Mouse (Mus musculus) myocyte (in vitro differentiated cells): ENCODE measurements at regions not wholly inside any gene's neighbourhood (a gene's known extent, or its start where the extent isn't known, plus 50 kb on each side); places are given as distances from the start of the nearest gene placed in this dataset.

Source experiments
- H3K27me3 ChIP-seq: one replicate; pipeline ENCODE4 v1.6.1; 2011; ENCODE audit not compliant: control insufficient read depth, insufficient read depth, insufficient read length
- H3K36me3 ChIP-seq: one replicate; pipeline ENCODE4 v1.6.1; 2011; ENCODE audit not compliant: control insufficient read depth, insufficient read depth
- H3K4me2 ChIP-seq: one replicate; pipeline ENCODE4 v1.6.1; 2011; ENCODE audit warnings: low read depth, control low read depth
- H3K4me3 ChIP-seq: one replicate; pipeline ENCODE4 v1.5.1; 2011; ENCODE audit warnings: mild to moderate bottlenecking, control low read depth, moderate library complexity
- H3K79me2 ChIP-seq: one replicate; pipeline ENCODE4 v1.6.1; 2011; ENCODE audit not compliant: control insufficient read depth, insufficient read depth
- H3ac ChIP-seq: one replicate; pipeline ENCODE4 v1.6.1; 2011; ENCODE audit not compliant: control insufficient read depth, insufficient read length
- CEBPB ChIP-seq: IDR thresholded peaks from 2 replicates; pipeline ENCODE4 v1.6.1; 2011; ENCODE audit warnings: mild to moderate bottlenecking, moderate library complexity; ENCODE audit not compliant: poor library complexity, insufficient read depth, severe bottlenecking
- E2F4 ChIP-seq: IDR thresholded peaks from one replicate; pipeline ENCODE4 v1.6.1; 2011; ENCODE audit warnings: mild to moderate bottlenecking, control low read depth, moderate library complexity; ENCODE audit not compliant: insufficient read depth
- MAX ChIP-seq: IDR thresholded peaks from one replicate; pipeline ENCODE4 v1.6.1; 2011; ENCODE audit warnings: low read depth, mild to moderate bottlenecking, control low read depth
- MYOD1 ChIP-seq, 3 experiments: IDR thresholded peaks; one replicate each; pipeline ENCODE4 v1.6.1; 2011; ENCODE audit warnings: control low read depth in 2 of 3, low read depth in 2 of 3, mild to moderate bottlenecking in 2 of 3, moderate library complexity in 1 of 3; ENCODE audit not compliant: insufficient read length in 2 of 3, control insufficient read depth in 1 of 3
- MYOG ChIP-seq, 3 experiments: IDR thresholded peaks; one replicate each; pipeline ENCODE4 v1.6.1; 2011; ENCODE audit warnings: control low read depth in 2 of 3, low read depth in 2 of 3, mild to moderate bottlenecking in 2 of 3; ENCODE audit not compliant: insufficient read length in 2 of 3, control insufficient read depth in 1 of 3, insufficient read depth in 1 of 3
- POLR2A ChIP-seq: IDR thresholded peaks from one replicate; pipeline ENCODE4 v1.6.1; 2011; ENCODE audit warnings: low read depth, mild to moderate bottlenecking, control low read depth, moderate library complexity; ENCODE audit not compliant: insufficient read length
- POLR2AphosphoS2 ChIP-seq: IDR thresholded peaks from one replicate; pipeline ENCODE4 v1.6.1; 2011; ENCODE audit warnings: low read depth, control low read depth; ENCODE audit not compliant: insufficient read length
- REST ChIP-seq: IDR thresholded peaks from one replicate; pipeline ENCODE4 v1.6.1; 2011; ENCODE audit warnings: mild to moderate bottlenecking, control low read depth, moderate library complexity; ENCODE audit not compliant: insufficient read depth, insufficient read length
- SRF ChIP-seq: IDR thresholded peaks from one replicate; pipeline ENCODE4 v1.6.1; 2011; ENCODE audit warnings: low read depth; ENCODE audit not compliant: control insufficient read depth, insufficient read length
- TCF12 ChIP-seq: IDR thresholded peaks from one replicate; pipeline ENCODE4 v1.6.1; 2011; ENCODE audit warnings: mild to moderate bottlenecking, control low read depth; ENCODE audit not compliant: poor library complexity, insufficient read depth, severe bottlenecking
- TCF3 ChIP-seq: IDR thresholded peaks from one replicate; pipeline ENCODE4 v1.6.1; 2011; ENCODE audit warnings: low read depth, control low read depth; ENCODE audit not compliant: insufficient read length
- USF1 ChIP-seq: IDR thresholded peaks from one replicate; pipeline ENCODE4 v1.6.1; 2011; ENCODE audit warnings: low read depth, mild to moderate bottlenecking, control low read depth, moderate library complexity

DNA sequence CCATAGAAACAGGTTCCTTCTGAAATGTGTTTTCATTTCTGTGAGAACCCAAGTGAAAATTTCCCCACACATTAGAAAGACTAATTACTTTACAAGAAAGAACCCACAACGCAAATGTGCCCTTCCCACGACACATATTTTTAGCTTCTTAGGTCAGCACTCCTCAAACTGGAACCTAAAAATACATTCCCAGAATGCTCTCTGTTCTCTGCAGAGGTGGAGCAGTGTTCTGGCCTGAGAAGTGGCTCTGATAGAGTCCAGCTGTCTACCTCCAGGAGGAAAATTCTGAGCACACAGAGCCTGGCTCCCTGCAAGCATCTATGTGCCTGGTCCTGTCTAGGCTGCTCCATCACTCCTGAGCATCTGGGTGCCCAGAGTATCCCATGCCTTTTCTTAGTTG, 184.3 kb upstream of the BB014433 start:
- Histone ChIP-seq H3K27me3 (no peaks in the 10 kb centered on the region), H3K4me3 (no peak overlapping the region), H3K36me3 (no peaks in the 10 kb centered on the region), H3K4me2 (no peak overlapping the region), H3ac (no peak overlapping the region), H3K79me2 (no peaks in the 10 kb centered on the region)
- no peak for TF ChIP-seq MAX
- no peak for TF ChIP-seq CEBPB
- no peak for TF ChIP-seq POLR2A
- no peak for TF ChIP-seq SRF
- no peak for TF ChIP-seq MYOG (IDR thresholded peaks at IDR 0.05; ENCODE audit: control insufficient read depth in 1 of 3, insufficient read depth in 1 of 3, insufficient read length in 2 of 3, low read depth in 2 of 3)
- no peak for TF ChIP-seq TCF3
- TF ChIP-seq E2F4 = no peak

DNA sequence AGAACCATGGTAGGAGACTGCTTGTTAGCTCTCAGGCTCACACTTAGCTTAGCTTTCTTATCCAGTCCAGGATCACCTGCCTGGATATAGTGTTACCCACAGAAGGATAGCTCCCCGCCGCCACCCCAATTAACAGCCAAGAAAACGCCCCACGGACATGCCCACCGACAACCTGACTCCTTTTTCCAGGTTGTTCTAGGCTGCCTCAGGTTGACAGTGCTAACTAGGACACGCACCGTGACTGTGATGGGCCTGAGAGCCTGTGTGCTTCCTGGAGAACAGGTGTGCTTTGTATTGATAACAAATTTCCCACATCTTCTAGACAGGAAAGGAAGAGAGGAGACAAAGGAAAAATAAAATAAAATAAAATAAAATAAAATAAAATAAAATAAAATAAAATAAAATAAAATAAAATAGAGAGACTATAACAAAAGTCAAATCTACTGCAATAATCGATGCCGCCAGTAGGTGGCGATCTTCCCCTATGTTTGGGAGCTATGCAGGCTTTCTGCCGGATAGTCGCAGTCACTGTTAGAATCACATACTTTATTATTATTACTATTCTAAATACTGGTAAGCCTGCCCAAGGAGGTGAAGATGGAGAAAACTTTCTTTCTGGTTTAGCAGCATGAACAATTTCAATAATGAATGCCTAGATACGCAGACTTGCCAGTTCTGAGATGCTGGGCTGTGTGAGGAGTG, 175.5 kb upstream of the BB014433 start:
- no peaks in the 10 kb centered on the region for H3K27me3 ChIP-seq
- no peaks in the 10 kb centered on the region for H3K36me3 ChIP-seq
- no peak overlapping the region for H3K4me2 ChIP-seq
- TF ChIP-seq CEBPB (no peak), TCF3 (no peak), POLR2AphosphoS2 (no peak), USF1 (no peak), REST (no peak), MYOD1 (IDR thresholded peaks at IDR 0.05; ENCODE audit: control insufficient read depth in 1 of 3, insufficient read length in 2 of 3, low read depth in 2 of 3) (no peak), MYOG (IDR thresholded peaks at IDR 0.05; ENCODE audit: control insufficient read depth in 1 of 3, insufficient read depth in 1 of 3, insufficient read length in 2 of 3, low read depth in 2 of 3) (no peak), SRF (no peak), TCF12 (no peak), MAX (no peak), E2F4 (no peak), POLR2A (no peak)
- H3K4me3 ChIP-seq = no peak overlapping the region
- no peaks in the 10 kb centered on the region for H3K79me2 ChIP-seq
- no peak overlapping the region for H3ac ChIP-seq

DNA sequence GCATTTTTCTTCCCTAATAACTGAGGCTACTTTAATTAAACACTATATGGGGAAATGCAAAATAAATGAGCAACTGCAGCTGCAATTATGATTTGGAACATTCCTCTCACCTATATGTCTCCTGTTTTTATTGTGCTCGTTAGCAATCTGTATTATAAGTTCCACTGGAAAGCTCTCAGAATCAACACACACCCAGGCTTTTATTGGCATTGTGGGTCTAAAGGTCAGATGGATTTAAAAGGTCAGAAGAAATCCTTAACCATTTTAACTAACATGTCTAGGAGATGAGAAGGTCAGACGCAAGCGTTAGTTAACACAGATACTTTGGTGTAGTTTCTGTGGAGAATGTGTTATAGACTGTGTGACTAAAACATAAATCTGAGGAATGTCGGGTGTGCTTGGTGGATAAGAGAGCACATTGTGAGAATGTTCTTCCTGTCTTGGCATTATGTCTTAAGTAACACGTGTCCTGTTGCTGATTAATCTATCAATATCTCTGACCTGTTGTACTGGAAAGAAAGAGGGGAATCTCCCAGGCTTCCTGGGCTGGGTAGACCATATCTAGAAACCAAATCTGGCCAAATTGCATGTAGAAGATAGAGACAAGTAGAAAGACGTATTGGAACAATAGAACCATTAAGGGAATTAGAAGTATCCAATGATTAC, 164.1 kb upstream of the BB014433 start:
- Histone ChIP-seq H3K79me2 (no peaks in the 10 kb centered on the region), H3ac (no peak overlapping the region), H3K4me2 (no peak overlapping the region), H3K36me3 (no peaks in the 10 kb centered on the region), H3K4me3 (no peak overlapping the region), H3K27me3 (no peaks in the 10 kb centered on the region)
- TF ChIP-seq REST = no peak
- TF ChIP-seq CEBPB = no peak
- no peak for TF ChIP-seq MYOG (IDR thresholded peaks at IDR 0.05; ENCODE audit: control insufficient read depth in 1 of 3, insufficient read depth in 1 of 3, insufficient read length in 2 of 3, low read depth in 2 of 3)
- no peak for TF ChIP-seq E2F4
- TF ChIP-seq MYOD1 (IDR thresholded peaks at IDR 0.05; ENCODE audit: control insufficient read depth in 1 of 3, insufficient read length in 2 of 3, low read depth in 2 of 3) = no peak
- no peak for TF ChIP-seq USF1
- TF ChIP-seq POLR2A = no peak
- TF ChIP-seq MAX = no peak
- TF ChIP-seq TCF12 = no peak
- no peak for TF ChIP-seq POLR2AphosphoS2
- no peak for TF ChIP-seq SRF
- TF ChIP-seq TCF3 = no peak

DNA sequence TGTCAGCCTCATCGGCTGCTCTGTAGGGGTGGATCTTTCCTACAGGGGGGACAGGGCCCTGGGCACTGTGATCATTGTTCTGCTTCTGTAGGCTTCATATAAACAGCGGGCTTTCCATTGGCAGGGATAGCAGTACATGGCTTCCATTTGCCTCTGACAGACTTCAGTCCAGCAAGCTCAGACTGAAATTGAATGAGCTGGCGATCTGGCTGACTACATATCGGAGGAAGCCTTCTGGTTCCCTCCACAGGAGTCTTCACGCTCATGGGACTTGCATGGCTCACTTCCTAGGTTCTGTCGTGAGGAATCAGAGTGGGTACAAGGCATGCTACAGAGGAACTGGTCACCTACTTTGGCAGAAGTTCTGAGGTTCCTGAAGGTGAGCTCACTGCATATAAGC, 155.7 kb upstream of the BB014433 start:
- Histone ChIP-seq H3K79me2 (no peaks in the 10 kb centered on the region), H3K4me3 (no peak overlapping the region), H3ac (no peak overlapping the region), H3K36me3 (no peaks in the 10 kb centered on the region), H3K4me2 (no peak overlapping the region), H3K27me3 (no peaks in the 10 kb centered on the region)
- no peak for TF ChIP-seq MYOD1 (IDR thresholded peaks at IDR 0.05; ENCODE audit: control insufficient read depth in 1 of 3, insufficient read length in 2 of 3, low read depth in 2 of 3)
- no peak for TF ChIP-seq POLR2A

DNA sequence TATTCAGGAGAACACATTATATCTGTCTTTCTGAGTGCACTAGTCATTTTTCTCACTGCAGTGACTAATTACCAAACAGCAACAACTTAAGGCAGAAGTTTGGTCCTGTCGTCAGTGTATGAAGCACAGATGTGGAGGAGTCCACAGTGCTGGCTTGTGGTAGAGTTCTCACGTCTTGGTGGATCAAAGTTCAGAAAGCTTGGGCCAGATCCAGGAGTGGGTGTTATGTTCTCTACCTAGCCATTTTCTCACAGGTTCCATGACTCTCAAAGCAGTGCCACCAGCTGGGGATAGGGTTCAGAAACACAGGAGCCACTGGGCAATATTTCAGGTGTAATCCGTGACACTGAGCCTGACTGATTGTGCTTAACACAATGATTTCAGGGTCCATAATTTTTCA, 144.8 kb upstream of the BB014433 start:
- Histone ChIP-seq H3K4me3 (no peak overlapping the region), H3K4me2 (no peak overlapping the region), H3K79me2 (no peaks in the 10 kb centered on the region), H3K36me3 (no peaks in the 10 kb centered on the region), H3ac (no peak overlapping the region), H3K27me3 (peaks cover 25% of the 10 kb centered on the region)
- TF ChIP-seq E2F4 (no peak), CEBPB (no peak), MAX (no peak), TCF3 (no peak), REST (no peak), MYOD1 (IDR thresholded peaks at IDR 0.05; ENCODE audit: control insufficient read depth in 1 of 3, insufficient read length in 2 of 3, low read depth in 2 of 3) (no peak), POLR2AphosphoS2 (no peak), SRF (no peak), POLR2A (no peak), MYOG (IDR thresholded peaks at IDR 0.05; ENCODE audit: control insufficient read depth in 1 of 3, insufficient read depth in 1 of 3, insufficient read length in 2 of 3, low read depth in 2 of 3) (no peak), USF1 (no peak), TCF12 (no peak)
